Mouse (Mus musculus) lung, postnatal 0 days (tissue): Measurements from ENCODE around the gene Gm28053. TPM values are rescaled to one million over a fixed set of nuclear protein-coding genes. Genes with fewer than 3 reads are reported as not detected.
A peak's percentile ranks its signal among the peaks of the same experiment; 100 is the strongest.

Experiments
- ATAC-seq: fragments of 200-750 bp; cut with Nextera tagmentation; 2 replicates; pipeline ENCODE4 v1.8.0; 2017; ENCODE audit warnings: moderate library complexity
- DNase-seq: peaks from one replicate; pipeline ENCODE4 v3.0.0-alpha.2; 2016; ENCODE audit warnings: low spot score
- H3K27ac ChIP-seq: fragments of 300-500 bp; sonication (generic); 2 replicates; pipeline ENCODE4 v1.5.1; 2014; ENCODE audit warnings: antibody characterized with exemption, mild to moderate bottlenecking, low read length, mixed read lengths
- H3K27me3 ChIP-seq: fragments of 300-500 bp; sonication (generic); replicated peaks from 2 replicates; pipeline ENCODE4 v1.6.1; 2014; ENCODE audit warnings: low read length, mixed read lengths; ENCODE audit not compliant: insufficient read depth
- H3K36me3 ChIP-seq: fragments of 300-500 bp; sonication (generic); 2 replicates; pipeline ENCODE4 v1.6.1; 2014; ENCODE audit warnings: low read length, mixed read lengths; ENCODE audit not compliant: insufficient read depth
- H3K4me1 ChIP-seq: fragments of 300-500 bp; sonication (generic); 2 replicates; pipeline ENCODE4 v1.6.1; 2014; ENCODE audit warnings: antibody characterized with exemption, low read depth, low read length, mixed read lengths; ENCODE audit not compliant: insufficient read depth
- H3K4me2 ChIP-seq: fragments of 300-500 bp; sonication (generic); replicated peaks from 2 replicates; pipeline ENCODE4 v1.6.1; 2014; ENCODE audit warnings: low read depth, mild to moderate bottlenecking, low read length, moderate library complexity, mixed read lengths
- H3K4me3 ChIP-seq: fragments of 300-500 bp; sonication (generic); 2 replicates; pipeline ENCODE4 v1.5.1; 2014; ENCODE audit warnings: low read depth, low read length
- H3K9ac ChIP-seq: fragments of 300-500 bp; sonication (generic); replicated peaks from 2 replicates; pipeline ENCODE4 v1.6.1; 2014; ENCODE audit warnings: low read depth, mild to moderate bottlenecking
- H3K9me3 ChIP-seq: fragments of 300-500 bp; sonication (generic); 2 replicates; pipeline ENCODE4 v1.6.1; 2016; ENCODE audit warnings: low read length, mixed read lengths
- CTCF ChIP-seq: IDR thresholded peaks from 2 replicates; pipeline ENCODE4 v1.5.1; 2016; ENCODE audit warnings: antibody characterized with exemption, mild to moderate bottlenecking
- EP300 ChIP-seq: IDR thresholded peaks from 2 replicates; pipeline ENCODE4 v1.6.1; 2016; ENCODE audit warnings: antibody characterized with exemption, mild to moderate bottlenecking, control low read depth
- WGBS: fragments of 180-500 bp; shearing (Covaris S2); extraction: QIAGEN DNeasy Blood & Tissue Kit; methylation state at CpG from one replicate; pipeline ENCODE4 v1.1.7; 2014; 5-methylcytosine and 5-hydroxymethylcytosine counted together
- polyA plus RNA-seq: library from polyadenylated mRNA; unstranded; fragments of >200 nt; fragmentation: Nextera tagmentation; extraction: Ambion mirVana; gene quantifications from 2 replicates; pipeline ENCODE4 v1.2.1, GENCODE M21; 2015

Gene Gm28053
- polyA plus RNA-seq, 1 experiment from 2014 or later: 2.2 TPM

- TF ChIP-seq EP300: peak; percentile 88
- TF ChIP-seq CTCF: no peak
- 23% methylated on average over 1 of the region's 1 CpGs for WGBS
Measured at GRCm38 (mm10) chr6:48785189-48785588, 66.8 kb downstream of the Gm28053 start.

GRCm38 (mm10) chr6:48785601-48786000 is 67.2 kb downstream of the Gm28053 start:
- 57% methylated on average over 2 of the region's 2 CpGs for WGBS
- Histone ChIP-seq H3K4me2 (no peak overlapping the region), H3K4me1 (peaks cover 6% of the 10 kb centered on the region; the same call in 1 of the 2 replicates), H3K9me3 (no peaks in the 10 kb centered on the region), H3K36me3 (no peaks in the 10 kb centered on the region), H3K27ac (peak overlapping the region; percentile 17; the same call in 1 of the 2 replicates), H3K4me3 (no peak overlapping the region), H3K9ac (no peak overlapping the region), H3K27me3 (no peaks in the 10 kb centered on the region)
- TF ChIP-seq CTCF (no peak), EP300 (no peak)
- DNase-seq (peak; percentile 67), ATAC-seq (peak; percentile 46)

More at GRCm38 (mm10) chr6:48785189-48785588, 66.8 kb downstream of the Gm28053 start:
- Histone ChIP-seq H3K36me3 (no peaks in the 10 kb centered on the region), H3K27me3 (no peaks in the 10 kb centered on the region), H3K4me2 (no peak overlapping the region), H3K9me3 (no peaks in the 10 kb centered on the region), H3K4me1 (peaks cover 6% of the 10 kb centered on the region; the same call in 1 of the 2 replicates), H3K27ac (peak overlapping the region; percentile 17; the same call in 1 of the 2 replicates), H3K4me3 (no peak overlapping the region), H3K9ac (no peak overlapping the region)
- ATAC-seq (peak; percentile 84), DNase-seq (peak; percentile 92)

DNA sequence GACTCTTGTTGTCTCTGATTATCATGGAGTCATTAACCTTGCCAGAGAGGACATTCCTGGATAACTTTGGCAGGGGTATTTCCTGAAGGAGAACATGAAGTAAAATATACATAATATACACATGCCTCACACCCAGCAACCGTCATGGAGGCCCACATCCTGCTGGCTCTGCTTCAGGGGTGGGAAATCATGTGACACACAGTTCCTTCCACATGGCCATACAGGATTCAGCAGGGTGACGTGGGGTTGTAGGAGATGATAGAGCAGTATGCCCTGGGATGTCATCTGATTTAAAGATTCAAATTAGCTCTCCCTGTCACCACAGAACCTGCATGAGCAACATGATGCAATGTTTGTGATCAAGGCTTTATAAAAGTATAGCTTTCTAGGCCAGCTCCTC is 69.5 kb downstream of the Gm28053 start:
- no peak for ATAC-seq
- no peak overlapping the region for H3K4me3 ChIP-seq
- H3K9me3 ChIP-seq: no peaks in the 10 kb centered on the region
- no peak overlapping the region for H3K9ac ChIP-seq
- WGBS: 71% methylated on average over 2 of the region's 2 CpGs
- DNase-seq: no peak
- no peaks in the 10 kb centered on the region for H3K27me3 ChIP-seq
- H3K36me3 ChIP-seq: no peaks in the 10 kb centered on the region
- H3K4me2 ChIP-seq: no peak overlapping the region
- TF ChIP-seq EP300 (no peak), CTCF (no peak)
- H3K27ac ChIP-seq: no peak overlapping the region
- H3K4me1 ChIP-seq: peaks cover 6% of the 10 kb centered on the region; the same call in 1 of the 2 replicates

DNA sequence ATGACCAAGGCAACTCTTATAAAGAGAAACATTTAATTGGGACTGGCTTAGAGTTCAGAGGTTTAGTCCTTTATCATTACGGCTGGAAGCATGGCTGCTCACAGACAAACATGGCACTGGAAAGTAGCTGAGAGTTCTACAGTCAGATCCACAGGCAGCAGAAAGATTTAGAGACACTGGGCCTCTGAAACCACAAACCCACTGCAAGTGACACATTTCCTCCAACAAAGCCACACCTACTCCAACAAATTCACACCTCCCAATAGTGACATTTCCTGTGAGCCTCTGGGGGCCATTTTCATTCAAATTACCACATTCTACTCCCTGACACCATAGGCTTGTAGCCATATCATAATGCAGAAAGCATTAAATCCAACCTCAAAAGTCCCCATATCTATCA is 83.5 kb downstream of the Gm28053 start:
- Histone ChIP-seq H3K4me2 (no peak overlapping the region), H3K9me3 (no peaks in the 10 kb centered on the region), H3K4me1 (no peaks in the 10 kb centered on the region), H3K9ac (no peak overlapping the region), H3K36me3 (no peaks in the 10 kb centered on the region), H3K27me3 (no peaks in the 10 kb centered on the region), H3K4me3 (no peak overlapping the region), H3K27ac (no peak overlapping the region)
- DNase-seq: no peak
- 84% methylated on average over 1 of the region's 1 CpGs for WGBS
- no peak for TF ChIP-seq CTCF
- no peak for TF ChIP-seq EP300
- no peak for ATAC-seq

Other genes starting within 250 kb of the Gm28053 start
- 8.4 and 9.1 TPM in 2 replicates for gene Atp6v0e2, start 181.0 kb upstream of the Gm28053 start, polyA plus RNA-seq
- gene Lrrc61, start 163.8 kb upstream of the Gm28053 start, polyA plus RNA-seq: 4.2 and 4.7 TPM in 2 replicates
- gene Rarres2, start 145.8 kb upstream of the Gm28053 start, polyA plus RNA-seq: 301 and 319 TPM in 2 replicates
- gene Gm45021, start 129.0 kb upstream of the Gm28053 start, polyA plus RNA-seq: not detected in 2 replicates
- 15.2 and 15.5 TPM in 2 replicates for gene Repin1, start 124.7 kb upstream of the Gm28053 start, polyA plus RNA-seq
- gene Gm44965, start 124.7 kb upstream of the Gm28053 start, polyA plus RNA-seq: not detected in 2 replicates
- 5.3 and 6.2 TPM in 2 replicates for gene Zfp775, start 116.5 kb upstream of the Gm28053 start, polyA plus RNA-seq
- gene AI854703, start 91.8 kb upstream of the Gm28053 start, polyA plus RNA-seq: 0.30 and 0.49 TPM in 2 replicates
- gene Gimap8, start 71.4 kb upstream of the Gm28053 start, polyA plus RNA-seq: 8.6 and 10.8 TPM in 2 replicates
- 14.2 and 15.1 TPM in 2 replicates for gene Gimap9, start 42.5 kb upstream of the Gm28053 start, polyA plus RNA-seq
- 129 and 151 TPM in 2 replicates for gene Gimap4, start 34.1 kb upstream of the Gm28053 start, polyA plus RNA-seq
- gene Gimap6, start 10.4 kb upstream of the Gm28053 start, polyA plus RNA-seq: 75.4 and 91.2 TPM in 2 replicates
- gene Gimap7, start within 50 bp of the Gm28053 start, polyA plus RNA-seq: 0.14 and 0.21 TPM in 2 replicates
- gene Gimap1, start 20.4 kb downstream of the Gm28053 start, polyA plus RNA-seq: 61.8 and 74.6 TPM in 2 replicates
- 36.5 and 49.8 TPM in 2 replicates for gene Gimap5, start 27.6 kb downstream of the Gm28053 start, polyA plus RNA-seq
- gene Gimap3, start 52.2 kb downstream of the Gm28053 start, polyA plus RNA-seq: 0.31 and 0.61 TPM in 2 replicates
- gene Tmem176a, start 122.3 kb downstream of the Gm28053 start, polyA plus RNA-seq: 485 and 539 TPM in 2 replicates
- 798 and 806 TPM in 2 replicates for gene Tmem176b, start 122.9 kb downstream of the Gm28053 start, polyA plus RNA-seq
- 4.4 and 4.9 TPM in 2 replicates for gene Aoc1, start 154.3 kb downstream of the Gm28053 start, polyA plus RNA-seq
- gene 1600015I10Rik, start 211.3 kb downstream of the Gm28053 start, polyA plus RNA-seq: not detected in 2 replicates